Mouse (Mus musculus): Measurements from ENCODE around the gene Tfrc.

DNA sequence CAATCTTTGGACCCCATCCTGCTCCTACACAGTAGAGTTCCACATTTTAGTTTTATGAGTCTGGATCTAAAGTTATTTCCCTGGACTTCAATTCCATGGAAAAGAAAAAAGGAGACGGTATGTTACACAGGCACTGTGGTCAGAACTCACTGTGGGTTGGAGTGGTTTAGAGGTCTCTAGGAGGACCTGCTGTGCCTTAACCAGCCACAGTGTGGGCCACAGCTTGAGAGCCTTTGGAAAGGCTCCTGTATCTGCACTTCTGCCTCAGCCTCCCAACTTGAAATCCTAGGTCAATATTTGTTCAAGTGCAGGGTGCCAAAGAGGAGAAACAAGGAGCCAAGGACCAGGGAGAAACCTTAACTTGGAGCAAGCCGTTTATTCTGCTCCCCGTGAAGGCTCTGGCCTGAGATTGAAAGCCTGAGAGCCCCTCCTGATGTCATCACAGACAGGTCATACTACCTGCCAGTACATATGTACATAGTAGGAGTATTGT lies 6.5 kb upstream of the Tfrc start:
- no peak for TF ChIP-seq GATA1 (IDR thresholded peaks at IDR 0.05; ENCODE audit: borderline replicate concordance, low read length)
- TF ChIP-seq FLI1 (IDR thresholded peaks at IDR 0.05; ENCODE audit: low read length), result no peak
